Mouse (Mus musculus) limb, embryonic 14.5 days (tissue): ENCODE measurements around the gene Ptpn14. TPM values are rescaled to one million over a fixed set of nuclear protein-coding genes. Genes with fewer than 3 reads are reported as not detected.

Experiments used
- ATAC-seq: fragments of 200-750 bp; cut with Nextera tagmentation; 2 replicates; pipeline ENCODE4 v1.8.0; 2017; ENCODE audit warnings: low read depth, moderate number of reproducible peaks, moderate TSS enrichment; ENCODE audit not compliant: low FRiP score
- DNase-seq: peaks from one replicate; pipeline ENCODE4 v3.0.0-alpha.2; 2015; ENCODE audit warnings: low spot score
- H3K27ac ChIP-seq: fragments of 300-500 bp; sonication (generic); replicated peaks from 2 replicates; pipeline ENCODE4 v1.5.1; 2014; ENCODE audit warnings: low read depth, mild to moderate bottlenecking, low read length, moderate library complexity, mixed read lengths
- H3K27me3 ChIP-seq: fragments of 300-500 bp; sonication (generic); 2 replicates; pipeline ENCODE4 v1.6.1; 2014; ENCODE audit warnings: low read length, mixed read lengths; ENCODE audit not compliant: control insufficient read depth, insufficient read depth
- H3K36me3 ChIP-seq: fragments of 300-500 bp; sonication (generic); 2 replicates; pipeline ENCODE4 v1.6.1; 2014; ENCODE audit warnings: mild to moderate bottlenecking, low read length, moderate library complexity, mixed read lengths; ENCODE audit not compliant: control insufficient read depth, insufficient read depth
- H3K4me1 ChIP-seq: fragments of 300-500 bp; sonication (generic); 2 replicates; pipeline ENCODE4 v1.6.1; 2014; ENCODE audit warnings: antibody characterized with exemption, low read length, mixed read lengths; ENCODE audit not compliant: control insufficient read depth, insufficient read depth
- H3K4me2 ChIP-seq: fragments of 300-500 bp; sonication (generic); replicated peaks from 2 replicates; pipeline ENCODE4 v1.6.1; 2014; ENCODE audit warnings: low read depth, mild to moderate bottlenecking, low read length, moderate library complexity; ENCODE audit not compliant: severe bottlenecking
- H3K4me3 ChIP-seq: fragments of 300-500 bp; sonication (generic); replicated peaks from 2 replicates; pipeline ENCODE4 v1.5.1; 2014; ENCODE audit warnings: low read length
- H3K9ac ChIP-seq: fragments of 300-500 bp; sonication (generic); 2 replicates; pipeline ENCODE4 v1.6.1; 2014; ENCODE audit warnings: mild to moderate bottlenecking, low read depth, low read length, moderate library complexity; ENCODE audit not compliant: severe bottlenecking
- H3K9me3 ChIP-seq: fragments of 300-500 bp; sonication (generic); 2 replicates; pipeline ENCODE4 v1.6.1; 2016; ENCODE audit warnings: low read length; ENCODE audit not compliant: control insufficient read depth
- POLR2A ChIP-seq: fragments of 200-500 bp; IDR thresholded peaks from 2 replicates; pipeline ENCODE4 v1.8.0; 2012; ENCODE audit warnings: inconsistent platforms, mild to moderate bottlenecking, moderate library complexity, borderline replicate concordance; ENCODE audit not compliant: insufficient read depth, insufficient read length; ENCODE audit errors: extremely low read depth
- WGBS: fragments of 180-500 bp; shearing (Covaris S2); extraction: QIAGEN DNeasy Blood & Tissue Kit; methylation state at CpG from one replicate; pipeline ENCODE4 v1.1.7; 2014; 5-methylcytosine and 5-hydroxymethylcytosine counted together
- polyA plus RNA-seq, 2 experiments: library from polyadenylated mRNA; depleted of rRNA in 1 of 2; stranded (reverse) in 1 of 2; unstranded in 1 of 2; fragments of >200 nt; fragmentation: Nextera tagmentation in 1 of 2; extraction: Ambion mirVana in 1 of 2; gene quantifications; 2 replicates each; pipeline versions ENCODE4 v1.2.1 to v1.2.3; 2012 to 2014

Gene Ptpn14
- polyA plus RNA-seq, 2 experiments: 16.1 to 21.8 TPM

DNA sequence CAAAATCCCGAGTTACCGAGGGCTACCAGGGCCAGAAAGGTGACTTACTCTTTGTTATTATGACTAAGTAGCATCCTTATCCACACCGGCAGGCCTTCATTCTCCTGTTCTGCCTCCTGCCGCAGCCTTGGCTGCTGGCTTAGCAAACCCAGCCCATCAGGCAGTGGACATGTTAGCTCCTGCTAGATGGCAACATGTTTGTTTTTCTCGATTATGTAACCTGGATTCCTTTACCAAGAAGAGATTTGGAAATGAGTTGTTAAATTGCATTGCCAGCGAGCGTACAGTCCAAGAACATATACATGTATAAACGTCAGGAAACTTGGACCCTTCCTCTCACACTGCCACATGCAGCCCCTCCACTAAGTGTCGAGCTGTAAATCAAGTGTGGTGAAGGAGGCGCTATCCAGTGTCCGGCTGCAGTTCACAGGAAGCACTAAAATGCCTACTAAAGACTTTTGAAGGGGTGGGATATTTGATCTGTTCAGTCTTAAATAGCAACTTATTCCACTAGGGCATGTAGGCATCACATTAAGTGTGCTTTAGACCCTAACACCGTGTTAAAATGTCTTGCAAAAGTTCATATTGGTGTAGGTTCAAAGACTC, 21.9 kb upstream of the Ptpn14 start:
- H3K27ac ChIP-seq: no peak overlapping the region
- H3K4me1 ChIP-seq: peaks cover 28% of the 10 kb centered on the region

DNA sequence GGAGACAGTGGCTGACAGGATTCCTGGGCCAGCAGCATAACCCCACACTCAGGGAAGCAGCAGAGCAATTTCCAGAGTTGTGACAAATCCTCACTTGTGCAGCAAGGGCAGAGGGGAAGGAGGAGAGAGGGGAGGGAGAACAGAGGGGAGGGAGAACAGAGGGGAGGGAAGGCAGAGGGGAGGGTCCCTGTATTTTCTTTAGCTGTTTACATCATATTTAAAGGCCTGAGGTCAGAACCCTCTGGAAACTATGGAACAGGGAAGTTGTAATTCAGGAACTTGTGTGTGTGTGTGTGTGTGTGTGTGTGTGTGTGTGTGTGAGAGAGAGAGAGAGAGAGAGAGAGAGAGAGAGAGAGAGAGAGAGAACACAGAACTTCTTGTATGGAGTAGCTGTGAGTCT, 21.1 kb upstream of the Ptpn14 start:
- Histone ChIP-seq H3K4me3 (no peak overlapping the region), H3K4me1 (peaks cover 28% of the 10 kb centered on the region), H3K27me3 (no peaks in the 10 kb centered on the region), H3K36me3 (no peaks in the 10 kb centered on the region), H3K4me2 (no peak overlapping the region), H3K9ac (no peak overlapping the region), H3K27ac (no peak overlapping the region), H3K9me3 (no peaks in the 10 kb centered on the region)
- ATAC-seq (no peak), DNase-seq (no peak)
- no peak for TF ChIP-seq POLR2A

More for the DNA sequence above, 21.9 kb upstream of the Ptpn14 start:
- TF ChIP-seq POLR2A: no peak
- no peak overlapping the region for H3K4me3 ChIP-seq
- ATAC-seq (no peak), DNase-seq (no peak)
- H3K36me3 ChIP-seq: no peaks in the 10 kb centered on the region
- no peaks in the 10 kb centered on the region for H3K27me3 ChIP-seq
- WGBS: 39% methylated on average over 12 of the region's 12 CpGs
- H3K9ac ChIP-seq: no peak overlapping the region
- no peak overlapping the region for H3K4me2 ChIP-seq
- H3K9me3 ChIP-seq: no peaks in the 10 kb centered on the region

DNA sequence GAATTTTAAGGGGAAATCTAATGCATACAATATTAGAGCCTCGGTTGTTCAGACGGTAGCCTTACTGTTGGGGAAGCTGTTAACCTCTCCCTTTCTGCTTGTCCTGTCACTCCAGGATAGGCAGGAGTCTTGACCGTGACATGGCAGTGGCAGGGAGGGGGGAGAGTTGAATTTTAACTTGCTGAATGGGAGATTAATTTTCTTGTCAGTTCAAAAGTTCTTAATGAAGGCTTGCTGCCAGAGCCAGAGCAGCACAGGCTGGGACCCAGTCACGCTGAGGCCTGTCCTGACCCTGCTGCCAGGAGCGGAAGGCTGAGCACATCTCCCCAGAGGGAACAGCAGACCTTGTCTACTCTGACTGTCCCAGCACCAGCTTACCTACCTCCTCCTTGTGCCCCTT, 20.6 kb upstream of the Ptpn14 start:
- Histone ChIP-seq H3K27ac (no peak overlapping the region), H3K9me3 (no peaks in the 10 kb centered on the region), H3K4me3 (no peak overlapping the region), H3K27me3 (no peaks in the 10 kb centered on the region), H3K36me3 (no peaks in the 10 kb centered on the region), H3K9ac (no peak overlapping the region), H3K4me2 (no peak overlapping the region), H3K4me1 (peaks cover 28% of the 10 kb centered on the region)
- TF ChIP-seq POLR2A: no peak
- 29% methylated on average over 5 of the region's 5 CpGs for WGBS
- DNase-seq: no peak
- no peak for ATAC-seq

DNA sequence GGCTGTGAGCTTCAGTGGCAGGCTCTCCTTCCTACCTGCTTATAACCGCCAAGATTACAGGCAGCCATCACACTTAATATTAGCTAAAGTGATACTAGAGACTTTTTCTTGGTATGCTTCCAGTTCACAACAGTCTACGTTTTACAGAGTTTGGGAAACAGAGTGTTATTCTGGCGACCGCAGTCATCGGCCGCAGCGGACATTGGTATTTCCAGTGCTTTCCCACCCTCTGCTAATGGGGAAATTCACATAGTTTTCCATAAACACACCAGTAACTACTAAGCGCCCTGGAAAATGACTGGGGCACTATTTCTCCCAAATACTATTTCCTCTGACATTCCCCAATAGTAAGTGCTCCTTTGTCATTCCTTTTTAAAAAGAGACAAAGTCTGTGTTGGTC, 19.1 kb upstream of the Ptpn14 start:
- peak; percentile 48 for DNase-seq
- Histone ChIP-seq H3K9ac (no peak overlapping the region), H3K36me3 (no peaks in the 10 kb centered on the region), H3K4me3 (no peak overlapping the region), H3K27ac (peak overlapping the region; percentile 39; the same call in 1 of the 2 replicates), H3K27me3 (no peaks in the 10 kb centered on the region), H3K4me1 (peaks cover 28% of the 10 kb centered on the region), H3K9me3 (no peaks in the 10 kb centered on the region), H3K4me2 (peak overlapping the region; percentile 10; the same call in 1 of the 2 replicates)
- 35% methylated on average over 8 of the region's 8 CpGs for WGBS
- TF ChIP-seq POLR2A: no peak
- ATAC-seq: peak; percentile 39; the same call in 1 of the 2 replicates

DNA sequence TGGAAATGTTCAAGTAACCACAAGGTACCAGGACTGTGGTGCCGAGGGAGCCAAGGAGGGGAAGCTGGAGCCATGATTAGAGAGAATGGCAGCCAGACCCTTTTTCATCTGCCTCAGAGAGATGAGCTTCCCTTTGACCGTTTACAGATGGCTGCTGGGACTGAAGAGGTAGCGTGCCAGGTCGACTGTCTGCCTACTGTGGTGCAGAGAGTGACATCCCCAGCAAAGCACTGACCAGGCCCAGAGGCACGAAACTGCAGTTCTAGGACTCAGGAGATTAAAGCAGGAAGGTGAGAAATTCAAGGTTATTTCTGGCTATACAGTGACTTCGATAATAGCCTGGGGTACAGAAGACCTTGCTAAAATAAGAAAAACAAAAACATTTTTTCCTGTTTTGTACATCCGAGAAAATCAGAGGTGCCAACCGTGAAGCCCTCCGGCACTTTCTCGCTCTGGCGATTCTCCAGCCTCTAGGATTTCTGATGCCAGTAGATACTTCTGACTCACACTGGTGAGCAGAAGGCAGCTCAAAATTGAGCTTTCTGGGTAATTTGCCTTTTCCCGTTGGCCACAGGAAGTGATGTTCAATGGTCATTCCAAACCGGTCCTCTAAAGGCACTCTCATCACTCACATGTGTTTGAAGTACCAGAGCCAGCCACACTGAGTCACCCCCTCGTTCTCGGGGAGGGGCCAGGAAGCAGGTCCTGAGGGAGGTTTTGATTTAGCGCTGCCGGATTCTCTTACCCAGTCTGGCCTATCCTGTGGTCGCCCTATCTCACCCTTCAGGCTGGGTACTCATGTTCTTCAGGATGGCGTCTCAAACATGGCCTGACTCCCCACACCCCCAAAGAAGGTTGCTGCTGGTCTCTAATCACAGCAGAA, 11.9 kb upstream of the Ptpn14 start:
- no peaks in the 10 kb centered on the region for H3K36me3 ChIP-seq
- H3K27ac ChIP-seq: no peak overlapping the region
- no peak overlapping the region for H3K4me3 ChIP-seq
- 0 out of 2 replicates have a peak, but pooled peaks cover 3% of the 10 kb centered on the region for H3K4me1 ChIP-seq
- no peak overlapping the region for H3K9ac ChIP-seq
- DNase-seq: no peak
- WGBS: 46% methylated on average over 19 of the region's 19 CpGs
- H3K27me3 ChIP-seq: no peaks in the 10 kb centered on the region
- H3K4me2 ChIP-seq: no peak overlapping the region
- ATAC-seq: no peak
- no peak for TF ChIP-seq POLR2A
- peaks cover 3% of the 10 kb centered on the region; the same call in 1 of the 2 replicates for H3K9me3 ChIP-seq
